Mouse (Mus musculus): ENCODE data around the gene Fcrla. TPM values are rescaled to one million over a fixed set of nuclear protein-coding genes. Genes with fewer than 3 reads are reported as not detected.
A peak's percentile ranks its signal among the peaks of the same experiment; 100 is the strongest.

The Fcrla gene
- polyA plus RNA-seq, 1 experiment from 2014 or later: not detected

DNA sequence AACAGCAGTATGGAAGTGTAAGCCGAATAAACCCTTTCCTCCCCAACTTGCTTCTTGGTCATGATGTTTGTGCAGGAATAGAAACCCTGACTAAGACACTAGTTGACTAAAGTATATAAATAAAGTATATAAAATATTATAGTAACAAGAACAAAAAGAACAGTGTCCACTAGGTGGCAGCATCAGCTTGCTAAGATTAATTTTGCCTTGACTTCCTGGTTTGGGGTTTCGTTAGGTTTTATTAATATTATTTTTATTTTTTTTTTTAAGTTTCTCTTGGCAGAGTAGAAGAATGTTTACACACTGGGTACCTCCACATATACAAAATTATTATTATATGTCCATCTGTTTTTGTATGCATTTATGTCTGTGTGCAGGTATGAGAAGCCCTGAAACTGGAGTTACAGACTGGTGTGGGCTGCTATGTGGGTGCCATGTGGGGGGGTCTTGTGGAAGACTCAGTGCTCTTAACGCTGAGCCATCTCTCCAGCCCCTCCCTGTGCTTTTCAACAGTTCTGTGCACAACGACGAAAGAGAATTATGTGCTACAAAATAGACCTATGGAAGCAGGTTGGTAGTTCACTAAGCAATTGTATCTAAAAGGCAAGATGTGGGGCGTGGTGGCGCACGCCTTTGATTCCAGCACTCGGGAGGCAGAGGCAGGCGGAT lies 26.4 kb downstream of the Fcrla start:
- Histone ChIP-seq H3K27ac (no peak overlapping the region), H3K9ac (replicated peaks) (no peak overlapping the region), H3K4me3 (replicated peaks) (no peak overlapping the region), H3K36me3 (no peaks in the 10 kb centered on the region), H3K9me3 (no peaks in the 10 kb centered on the region), H3K27me3 (peaks cover 33% of the 10 kb centered on the region), H3K4me1 (replicated peaks) (no peaks in the 10 kb centered on the region), H3K4me2 (replicated peaks) (no peak overlapping the region)
- ATAC-seq: peak; percentile 68; the same call in 1 of the 2 replicates
- 41% methylated on average over 10 of the region's 10 CpGs for WGBS

DNA sequence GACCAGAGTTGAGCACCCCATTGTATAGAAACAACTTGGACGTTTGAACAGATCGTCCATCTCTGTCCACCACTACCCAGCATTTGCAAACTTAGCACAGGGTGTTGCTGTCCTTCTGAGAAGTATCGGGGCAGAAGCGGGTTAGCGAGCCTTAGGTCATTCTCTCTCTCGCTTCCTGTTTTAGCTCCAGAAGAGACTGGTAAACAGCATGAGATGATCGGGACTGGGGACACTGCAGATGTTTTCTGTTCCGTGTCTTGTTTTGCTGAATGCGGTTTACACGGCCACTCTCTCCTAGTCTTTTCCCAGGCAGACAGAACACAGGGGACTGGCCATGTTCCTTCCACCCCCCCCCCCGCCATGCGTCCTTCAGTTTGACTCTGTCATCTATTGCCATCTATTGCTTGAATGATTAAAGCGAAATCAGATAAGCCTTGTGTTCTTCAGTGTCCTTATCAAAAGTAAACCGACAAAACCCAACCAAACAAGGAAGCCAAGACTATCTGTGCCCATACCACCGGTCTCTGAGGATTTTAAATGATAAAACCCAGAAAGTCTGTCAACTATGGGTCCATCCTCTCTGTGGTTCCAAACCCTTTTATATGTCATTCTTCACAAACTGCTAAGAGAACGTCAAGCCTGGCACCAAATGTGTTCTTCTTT lies 28.8 kb downstream of the Fcrla start:
- Histone ChIP-seq H3K27me3 (peaks cover 15% of the 10 kb centered on the region), H3K36me3 (no peaks in the 10 kb centered on the region), H3K27ac (no peak overlapping the region), H3K4me3 (replicated peaks) (no peak overlapping the region), H3K9ac (replicated peaks) (no peak overlapping the region), H3K4me2 (replicated peaks) (no peak overlapping the region), H3K9me3 (no peaks in the 10 kb centered on the region), H3K4me1 (replicated peaks) (no peaks in the 10 kb centered on the region)
- ATAC-seq: no peak
- 81% methylated on average over 16 of the region's 16 CpGs for WGBS

DNA sequence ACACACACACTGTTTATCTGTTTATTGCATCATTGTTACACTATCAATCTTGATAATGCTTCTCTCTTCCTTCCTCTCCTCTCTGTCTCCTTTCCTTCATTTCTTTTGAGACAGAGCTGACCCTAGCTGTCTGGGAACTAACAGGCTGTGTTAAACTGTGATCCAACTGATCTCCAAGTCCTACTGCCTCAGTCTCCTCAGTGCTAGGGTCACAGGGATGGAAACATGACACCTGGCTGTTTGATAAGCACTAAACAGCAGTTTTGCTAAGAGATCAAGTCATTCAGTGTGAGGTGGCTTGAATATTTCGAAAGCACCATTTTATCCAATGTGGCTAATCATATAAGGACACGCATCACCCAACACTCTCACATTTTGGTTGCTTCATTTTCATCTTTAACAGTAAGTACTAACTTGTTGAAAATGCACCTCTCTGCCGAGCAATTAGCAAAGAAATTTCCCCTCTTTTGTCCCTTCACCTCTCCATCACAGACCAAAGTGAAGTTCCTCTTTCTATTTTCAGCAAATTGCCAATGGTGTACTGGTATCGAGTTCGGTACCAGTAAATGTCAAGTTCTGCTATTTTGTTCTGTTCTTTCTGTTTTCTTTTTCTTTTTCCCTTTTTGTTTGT lies 30.6 kb downstream of the Fcrla start:
- Histone ChIP-seq H3K4me3 (replicated peaks) (no peak overlapping the region), H3K9me3 (no peaks in the 10 kb centered on the region), H3K36me3 (no peaks in the 10 kb centered on the region), H3K4me1 (replicated peaks) (no peaks in the 10 kb centered on the region), H3K4me2 (replicated peaks) (no peak overlapping the region), H3K27ac (no peak overlapping the region), H3K27me3 (peaks cover 4% of the 10 kb centered on the region; the same call in 1 of the 2 replicates), H3K9ac (replicated peaks) (no peak overlapping the region)
- ATAC-seq: no peak
- 88% methylated on average over 5 of the region's 5 CpGs for WGBS

DNA sequence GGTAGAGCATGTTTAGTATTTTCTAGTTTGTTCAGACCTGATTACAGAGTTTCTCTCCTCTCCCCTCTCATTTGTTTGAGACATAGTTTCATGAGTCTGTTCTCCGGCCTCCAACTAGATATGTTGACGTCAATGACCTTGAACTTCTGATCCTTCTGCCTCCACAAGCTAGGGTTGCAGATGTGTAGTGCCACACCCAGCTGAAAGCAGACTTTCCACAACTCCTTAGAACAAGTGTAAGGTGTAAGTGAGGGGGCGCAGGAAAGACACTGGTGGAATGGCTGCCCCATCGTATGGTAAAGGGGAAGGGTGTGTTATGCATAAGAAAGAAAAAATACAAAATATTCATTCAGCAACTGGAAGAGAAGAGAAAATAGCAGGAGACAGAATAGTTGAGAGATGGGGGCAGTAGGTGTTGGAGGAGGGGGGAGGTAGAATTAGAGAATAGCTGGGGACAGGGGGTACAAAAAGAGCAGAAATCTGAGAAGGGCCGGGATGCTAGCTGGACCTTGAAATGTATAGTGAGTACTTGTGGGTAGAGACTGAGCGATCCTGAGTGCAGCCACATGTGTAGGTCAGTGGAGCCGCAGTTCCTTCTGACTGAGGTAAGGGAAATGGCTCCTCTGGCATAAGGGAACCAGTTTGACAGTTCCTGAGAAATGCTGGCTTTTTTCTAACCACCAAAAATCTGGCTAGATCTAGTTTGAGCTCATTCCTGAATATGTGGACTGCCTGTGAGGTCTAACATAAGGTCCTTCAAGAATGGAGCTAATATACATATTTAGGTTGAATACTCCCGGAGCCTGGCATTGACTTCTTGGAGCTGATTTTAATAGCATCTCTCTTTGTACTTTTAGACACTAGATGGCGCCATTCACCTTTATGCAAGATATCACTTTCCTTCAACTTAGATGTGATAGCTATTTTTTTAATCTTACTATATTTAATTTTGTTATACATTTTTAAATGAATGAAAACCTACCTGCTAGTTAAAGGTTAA lies 32.5 kb downstream of the Fcrla start:
- H3K4me1 ChIP-seq (replicated peaks): no peaks in the 10 kb centered on the region
- no peak overlapping the region for H3K9ac ChIP-seq (replicated peaks)
- H3K4me3 ChIP-seq (replicated peaks): no peak overlapping the region
- H3K36me3 ChIP-seq: no peaks in the 10 kb centered on the region
- no peak overlapping the region for H3K27ac ChIP-seq
- no peak overlapping the region for H3K4me2 ChIP-seq (replicated peaks)
- H3K9me3 ChIP-seq: no peaks in the 10 kb centered on the region
- H3K27me3 ChIP-seq: peaks cover 4% of the 10 kb centered on the region; the same call in 1 of the 2 replicates
- WGBS: 65% methylated on average over 9 of the region's 9 CpGs
- ATAC-seq: no peak

DNA sequence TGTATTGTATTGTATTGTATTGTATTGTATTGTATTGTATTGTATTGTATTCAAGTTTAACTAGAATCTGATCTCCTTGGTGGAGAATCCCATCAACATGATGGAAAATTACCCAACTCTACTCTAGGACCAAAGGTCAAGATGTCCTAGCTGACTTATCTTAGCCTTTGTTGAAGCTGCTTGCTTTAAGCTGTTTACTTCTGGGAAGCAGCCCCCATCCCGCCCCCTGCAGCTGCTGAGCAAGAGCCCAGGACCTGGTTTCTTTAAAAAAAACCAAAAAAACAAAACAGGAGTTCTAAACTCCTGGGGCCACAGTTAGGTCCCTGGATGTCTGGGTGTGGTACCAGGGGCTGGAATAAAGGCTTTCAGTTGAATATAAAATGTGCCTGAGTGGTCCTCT lies 35.1 kb downstream of the Fcrla start:
- Histone ChIP-seq H3K27me3 (no peaks in the 10 kb centered on the region), H3K4me3 (replicated peaks) (no peak overlapping the region), H3K4me1 (replicated peaks) (no peaks in the 10 kb centered on the region), H3K4me2 (replicated peaks) (no peak overlapping the region), H3K27ac (no peak overlapping the region), H3K9ac (replicated peaks) (no peak overlapping the region), H3K36me3 (no peaks in the 10 kb centered on the region), H3K9me3 (no peaks in the 10 kb centered on the region)
- no peak for ATAC-seq
- 43% methylated on average over 1 of the region's 1 CpGs for WGBS

DNA sequence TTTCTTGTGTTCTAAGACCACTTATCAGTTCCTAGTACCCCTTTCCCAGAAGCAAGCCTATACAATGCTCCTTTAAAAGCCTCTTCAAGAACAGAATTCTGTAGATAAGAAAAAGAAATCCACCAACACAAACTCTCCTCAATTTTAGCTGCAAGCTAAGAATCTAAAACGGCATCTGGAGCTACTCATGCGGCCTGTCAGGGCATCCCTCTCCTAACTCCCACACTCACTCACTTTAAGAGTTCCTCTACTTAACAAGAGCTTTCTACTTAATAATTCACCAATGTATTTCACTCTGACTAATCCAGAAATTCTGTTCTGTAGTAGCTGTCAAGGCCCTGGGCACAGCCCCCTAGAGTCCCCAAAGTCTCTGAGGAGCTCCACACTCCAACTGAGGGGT lies 35.7 kb downstream of the Fcrla start:
- no peaks in the 10 kb centered on the region for H3K27me3 ChIP-seq
- H3K4me3 ChIP-seq (replicated peaks): no peak overlapping the region
- no peak overlapping the region for H3K4me2 ChIP-seq (replicated peaks)
- 88% methylated on average over 2 of the region's 2 CpGs for WGBS
- no peaks in the 10 kb centered on the region for H3K36me3 ChIP-seq
- H3K9me3 ChIP-seq: no peaks in the 10 kb centered on the region
- no peak overlapping the region for H3K9ac ChIP-seq (replicated peaks)
- H3K4me1 ChIP-seq (replicated peaks): no peaks in the 10 kb centered on the region
- H3K27ac ChIP-seq: no peak overlapping the region
- ATAC-seq: no peak

DNA sequence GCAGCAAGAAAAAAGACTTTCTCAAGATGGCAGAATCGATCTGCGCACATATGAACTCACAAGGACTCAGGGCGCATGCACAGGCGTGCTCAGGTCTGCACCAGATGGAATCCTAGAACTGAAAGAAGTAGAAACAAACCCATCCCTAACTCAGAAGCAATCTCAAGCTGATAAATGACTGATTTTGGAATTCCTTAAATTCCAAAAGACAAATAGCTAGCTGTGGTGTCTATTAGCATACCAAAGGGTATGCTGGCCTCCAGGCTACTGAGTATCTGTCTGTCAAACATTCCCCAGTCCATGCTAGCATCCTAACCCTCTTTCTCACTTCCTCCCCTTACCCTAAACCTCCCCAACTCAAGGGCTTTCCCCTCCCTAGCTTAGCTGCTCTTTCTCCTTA lies 38.1 kb downstream of the Fcrla start:
- 83% methylated on average over 4 of the region's 4 CpGs for WGBS
- no peak for ATAC-seq
- no peak overlapping the region for H3K27ac ChIP-seq
- H3K27me3 ChIP-seq: no peaks in the 10 kb centered on the region
- H3K9ac ChIP-seq (replicated peaks): no peak overlapping the region
- no peak overlapping the region for H3K4me2 ChIP-seq (replicated peaks)
- H3K4me3 ChIP-seq (replicated peaks): no peak overlapping the region
- peaks cover 8% of the 10 kb centered on the region for H3K4me1 ChIP-seq (replicated peaks)
- H3K9me3 ChIP-seq: no peaks in the 10 kb centered on the region
- H3K36me3 ChIP-seq: no peaks in the 10 kb centered on the region

DNA sequence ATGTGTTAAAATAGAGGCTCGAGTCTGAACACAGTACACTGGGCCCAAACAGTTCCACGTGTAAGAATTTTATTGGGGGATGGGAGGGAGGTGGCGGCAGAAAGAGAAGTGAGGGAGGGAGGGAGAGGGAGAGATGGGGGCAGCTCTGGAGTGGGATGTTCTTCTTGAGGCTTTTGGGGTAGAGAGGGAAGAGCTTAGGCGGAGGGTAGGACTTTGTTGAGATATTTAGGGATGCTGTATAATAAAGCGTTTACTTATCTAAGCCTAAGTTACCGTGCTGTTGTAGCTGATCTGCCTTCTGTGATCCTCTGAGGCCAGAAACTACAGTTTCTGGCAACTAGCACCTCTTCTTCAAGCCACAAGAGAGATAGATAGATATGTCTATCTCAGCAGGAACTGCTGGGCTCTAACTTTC lies 41.3 kb downstream of the Fcrla start:
- H3K9ac ChIP-seq (replicated peaks): no peak overlapping the region
- H3K27ac ChIP-seq: no peak overlapping the region
- peaks cover 9% of the 10 kb centered on the region for H3K36me3 ChIP-seq
- WGBS: 61% methylated on average over 6 of the region's 6 CpGs
- no peak overlapping the region for H3K4me3 ChIP-seq (replicated peaks)
- H3K9me3 ChIP-seq: no peaks in the 10 kb centered on the region
- ATAC-seq: no peak
- no peak overlapping the region for H3K4me2 ChIP-seq (replicated peaks)
- peaks cover 21% of the 10 kb centered on the region for H3K4me1 ChIP-seq (replicated peaks)
- no peaks in the 10 kb centered on the region for H3K27me3 ChIP-seq

DNA sequence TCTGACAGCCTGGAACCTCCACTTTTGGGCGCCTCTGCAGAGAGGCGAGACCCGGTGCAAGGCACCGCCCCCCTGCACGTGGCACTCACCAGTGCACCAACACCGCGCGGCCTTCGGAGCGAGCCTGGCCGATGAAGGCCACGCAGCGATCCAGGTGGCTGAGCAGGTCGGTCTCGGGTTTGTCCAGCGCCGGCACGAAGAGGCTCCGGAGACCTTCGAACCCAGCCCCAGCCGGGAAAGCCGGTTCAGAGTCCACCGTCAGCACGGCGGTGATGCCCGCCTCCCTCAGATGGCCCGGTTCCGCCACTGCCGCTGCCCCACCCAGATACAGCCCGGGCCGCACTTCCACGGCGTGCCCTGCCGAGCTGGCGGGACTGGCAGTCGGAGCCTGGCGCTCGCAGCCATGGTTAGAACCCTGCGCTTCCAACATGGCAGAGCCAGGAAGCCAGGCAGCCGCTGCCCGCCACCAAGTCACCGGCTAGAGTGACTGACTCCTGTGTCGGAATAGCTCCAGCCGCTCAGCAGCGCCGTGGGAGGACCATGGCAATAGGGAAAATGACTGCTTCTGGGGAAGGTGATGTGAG lies 42.3 kb downstream of the Fcrla start, which contains the start of the genes Gm26620 and Dusp12:
Gm26620 (plus strand) TSS at position 88 of the 584 bp plus-strand sequence.
Dusp12 (minus strand) TSS at position 563 of the 584 bp plus-strand sequence.
- peak within 1 kb of the TSS; percentile 94 for H3K4me3 ChIP-seq (replicated peaks)
- H3K9ac ChIP-seq (replicated peaks): peak within 1 kb of the TSS; percentile 94
- under 1% methylated on average over 46 of the region's 46 CpGs for WGBS
- peak; percentile 96 for ATAC-seq
- H3K4me1 ChIP-seq (replicated peaks): peaks cover 21% of the 10 kb centered on the region
- H3K9me3 ChIP-seq: no peaks in the 10 kb centered on the region
- no peaks in the 10 kb centered on the region for H3K27me3 ChIP-seq
- H3K4me2 ChIP-seq (replicated peaks): peak within 1 kb of the TSS; percentile 81
- peak within 1 kb of the TSS; percentile 87 for H3K27ac ChIP-seq
- H3K36me3 ChIP-seq: peaks cover 19% of the 10 kb centered on the region

DNA sequence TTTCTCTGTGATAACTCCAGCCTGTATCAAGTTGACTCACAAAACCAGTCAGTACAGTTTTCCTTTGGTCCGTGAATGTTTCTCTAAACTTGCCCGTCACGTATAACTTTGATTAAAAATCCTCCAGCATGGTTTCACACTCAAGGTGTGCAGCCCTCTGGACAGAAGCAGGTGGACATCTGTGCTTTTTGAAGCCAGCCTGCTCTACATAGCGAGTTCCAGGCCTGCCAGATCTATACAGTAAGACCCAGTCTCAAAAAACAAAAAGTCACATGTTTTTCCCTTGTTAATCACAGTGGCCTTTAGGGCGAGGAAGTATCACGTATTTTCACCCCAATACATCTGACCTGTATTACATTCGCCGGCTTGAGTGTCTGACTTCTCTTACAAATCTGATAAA lies 43.0 kb downstream of the Fcrla start:
- ATAC-seq: 0 out of 2 replicates have a peak, but pooled peaks have one; percentile 15
- peak overlapping the region; percentile 94 for H3K4me3 ChIP-seq (replicated peaks)
- no peaks in the 10 kb centered on the region for H3K27me3 ChIP-seq
- no peaks in the 10 kb centered on the region for H3K9me3 ChIP-seq
- peaks cover 23% of the 10 kb centered on the region for H3K36me3 ChIP-seq
- 35% methylated on average over 8 of the region's 8 CpGs for WGBS
- H3K9ac ChIP-seq (replicated peaks): peak overlapping the region; percentile 94
- no peak overlapping the region for H3K27ac ChIP-seq
- H3K4me2 ChIP-seq (replicated peaks): peak overlapping the region; percentile 81
- peaks cover 21% of the 10 kb centered on the region for H3K4me1 ChIP-seq (replicated peaks)

DNA sequence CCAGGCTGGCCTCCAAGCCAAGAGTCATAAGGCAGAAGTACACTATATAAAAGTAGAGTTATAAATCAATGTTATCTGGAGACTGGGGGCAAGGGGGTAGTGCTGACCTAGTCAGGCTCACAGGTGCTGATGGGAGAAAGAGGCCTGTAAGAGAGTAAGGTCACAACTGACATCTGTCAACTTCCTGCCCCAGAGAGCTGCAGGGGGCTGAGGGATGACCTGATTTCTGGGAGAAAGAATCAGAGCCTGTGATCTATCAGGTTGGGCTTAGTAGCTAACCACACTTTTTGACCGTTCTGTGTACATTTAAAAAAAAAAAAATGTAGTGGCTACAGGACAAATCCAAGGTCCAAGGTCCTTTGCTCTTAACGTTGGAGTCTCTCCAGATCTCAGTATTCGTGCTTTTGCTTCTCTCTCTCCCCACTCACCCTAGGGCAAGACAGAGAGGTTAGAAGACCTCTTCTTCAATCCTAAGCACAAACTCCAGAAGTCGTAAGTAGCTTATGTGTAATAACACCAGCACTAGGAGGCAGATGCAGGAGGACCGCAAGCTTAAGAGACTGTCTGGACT lies 44.4 kb downstream of the Fcrla start:
- Histone ChIP-seq H3K36me3 (peaks cover 33% of the 10 kb centered on the region), H3K9ac (replicated peaks) (no peak overlapping the region), H3K4me2 (replicated peaks) (no peak overlapping the region), H3K4me1 (replicated peaks) (peaks cover 21% of the 10 kb centered on the region), H3K4me3 (replicated peaks) (no peak overlapping the region), H3K27me3 (no peaks in the 10 kb centered on the region), H3K9me3 (no peaks in the 10 kb centered on the region), H3K27ac (no peak overlapping the region)
- ATAC-seq: no peak
- WGBS: 90% methylated on average over 5 of the region's 5 CpGs
